Mouse (Mus musculus) heart, postnatal 0 days (tissue): ENCODE results near the gene Psme4. TPM values are rescaled to one million over a fixed set of nuclear protein-coding genes. Genes with fewer than 3 reads are reported as not detected.

ENCODE experiments used
- ATAC-seq: fragments of 200-750 bp; cut with Nextera tagmentation; 2 replicates; pipeline ENCODE4 v1.8.0; 2017; ENCODE audit warnings: low read depth, moderate number of reproducible peaks, moderate library complexity; ENCODE audit not compliant: insufficient read depth
- DNase-seq: peaks from one replicate; pipeline ENCODE4 v3.0.0-alpha.2; 2016; ENCODE audit warnings: low spot score
- H3K27ac ChIP-seq: fragments of 300-500 bp; sonication (generic); 2 replicates; pipeline ENCODE4 v1.5.1; 2014; ENCODE audit warnings: low read depth, mild to moderate bottlenecking
- H3K27me3 ChIP-seq: fragments of 300-500 bp; sonication (generic); 2 replicates; pipeline ENCODE4 v1.6.1; 2014; ENCODE audit warnings: low read length, mixed read lengths; ENCODE audit not compliant: control insufficient read depth, insufficient read depth
- H3K36me3 ChIP-seq: fragments of 300-500 bp; sonication (generic); replicated peaks from 2 replicates; pipeline ENCODE4 v1.6.1; 2014; ENCODE audit warnings: low read length, mixed read lengths; ENCODE audit not compliant: control insufficient read depth, insufficient read depth
- H3K4me1 ChIP-seq: fragments of 300-500 bp; sonication (generic); 2 replicates; pipeline ENCODE4 v1.6.1; 2014; ENCODE audit warnings: antibody characterized with exemption; ENCODE audit not compliant: control insufficient read depth, insufficient read depth
- H3K4me2 ChIP-seq: fragments of 300-500 bp; sonication (generic); 2 replicates; pipeline ENCODE4 v1.6.1; 2014; ENCODE audit warnings: low read depth, mild to moderate bottlenecking, low read length, moderate library complexity
- H3K4me3 ChIP-seq: fragments of 300-500 bp; sonication (generic); 2 replicates; pipeline ENCODE4 v1.5.1; 2014; ENCODE audit warnings: low read depth, low read length
- H3K9ac ChIP-seq: fragments of 300-500 bp; sonication (generic); replicated peaks from 2 replicates; pipeline ENCODE4 v1.6.1; 2014; ENCODE audit warnings: low read depth, low read length, mixed read lengths
- H3K9me3 ChIP-seq: fragments of 300-500 bp; sonication (generic); replicated peaks from 2 replicates; pipeline ENCODE4 v1.6.1; 2016; ENCODE audit warnings: low read length; ENCODE audit not compliant: control insufficient read depth
- CTCF ChIP-seq: IDR thresholded peaks from 2 replicates; pipeline ENCODE4 v1.5.1; 2016; ENCODE audit warnings: antibody characterized with exemption, control low read depth, low read depth
- EP300 ChIP-seq: IDR thresholded peaks from 2 replicates; pipeline ENCODE4 v1.6.1; 2016; ENCODE audit warnings: antibody characterized with exemption, low read depth
- WGBS: fragments of 180-500 bp; shearing (Covaris S2); extraction: QIAGEN DNeasy Blood & Tissue Kit; methylation state at CpG from one replicate; pipeline ENCODE4 v1.1.7; 2014; 5-methylcytosine and 5-hydroxymethylcytosine counted together
- polyA plus RNA-seq: library from polyadenylated mRNA; unstranded; fragments of >200 nt; fragmentation: Nextera tagmentation; extraction: Ambion mirVana; gene quantifications from 2 replicates; pipeline ENCODE4 v1.2.1, GENCODE M21; 2015
- total RNA-seq: library from RNA; depleted of rRNA; stranded (reverse); fragments of >200 nt; gene quantifications from 2 replicates; pipeline ENCODE4 v1.2.3, GENCODE M21; 2014; ENCODE audit warnings: low replicate concordance; rRNA removed

Psme4 gene
- total and polyA plus RNA-seq, 2 experiments from 2014 or later = 12.0 to 59.8 TPM

GRCm38 (mm10) chr11:30928079-30928478 is 156.6 kb downstream of the Psme4 start:
- Histone ChIP-seq H3K9ac (no peak overlapping the region), H3K9me3 (no peaks in the 10 kb centered on the region), H3K4me2 (no peak overlapping the region), H3K4me1 (no peaks in the 10 kb centered on the region), H3K27ac (no peak overlapping the region), H3K36me3 (peaks cover 35% of the 10 kb centered on the region), H3K27me3 (no peaks in the 10 kb centered on the region), H3K4me3 (no peak overlapping the region)
- TF ChIP-seq EP300 (no peak), CTCF (no peak)
- DNase-seq = no peak
- ATAC-seq = no peak

- WGBS = 79% methylated on average over 1 of the region's 1 CpGs
- H3K36me3 ChIP-seq = peaks cover 35% of the 10 kb centered on the region
- no peaks in the 10 kb centered on the region for H3K4me1 ChIP-seq
- TF ChIP-seq EP300 (no peak), CTCF (no peak)
- no peak overlapping the region for H3K4me3 ChIP-seq
- no peaks in the 10 kb centered on the region for H3K9me3 ChIP-seq
- H3K27me3 ChIP-seq = no peaks in the 10 kb centered on the region
- no peak overlapping the region for H3K9ac ChIP-seq
- DNase-seq = no peak
- no peak overlapping the region for H3K27ac ChIP-seq
- H3K4me2 ChIP-seq = no peak overlapping the region
- ATAC-seq = no peak
These were observed 157.0 kb downstream of the Psme4 start for GRCm38 (mm10) chr11:30928498-30928897.

Other genes with a start within 250 kb of the Psme4 start
- gene Acyp2, start 122.1 kb upstream of the Psme4 start, total RNA-seq = 27.6 and 31.4 TPM in 2 replicates
- gene Acyp2, start 122.1 kb upstream of the Psme4 start, polyA plus RNA-seq = 85.8 and 91.0 TPM in 2 replicates
- 0.08 TPM in 1 of 2 replicates, not detected in the other for gene Gpr75, start 113.6 kb downstream of the Psme4 start, total RNA-seq
- gene Gpr75, start 113.6 kb downstream of the Psme4 start, polyA plus RNA-seq = not detected in 2 replicates
- gene Asb3, start 113.7 kb downstream of the Psme4 start, total RNA-seq = 5.9 and 10.9 TPM in 2 replicates
- gene Asb3, start 113.7 kb downstream of the Psme4 start, polyA plus RNA-seq = 11.9 and 16.3 TPM in 2 replicates
- 6.3 and 14.3 TPM in 2 replicates for gene Erlec1, start 182.6 kb downstream of the Psme4 start, total RNA-seq
- gene Erlec1, start 182.6 kb downstream of the Psme4 start, polyA plus RNA-seq = 10.6 and 11.6 TPM in 2 replicates
- 5.9 and 8.4 TPM in 2 replicates for gene Chac2, start 214.6 kb downstream of the Psme4 start, total RNA-seq
- 15.1 and 17.7 TPM in 2 replicates for gene Chac2, start 214.6 kb downstream of the Psme4 start, polyA plus RNA-seq